Mouse (Mus musculus) neural tube, embryonic 15.5 days (tissue): ENCODE measurements around the gene Mpc2. TPM values are rescaled to one million over a fixed set of nuclear protein-coding genes. Genes with fewer than 3 reads are reported as not detected.

Experiments
- ATAC-seq: fragments of 200-750 bp; cut with Nextera tagmentation; 2 replicates; pipeline ENCODE4 v1.8.0; 2017; ENCODE audit warnings: mild to moderate bottlenecking, moderate TSS enrichment, moderate library complexity; ENCODE audit not compliant: low FRiP score
- H3K27ac ChIP-seq: fragments of 300-500 bp; sonication (generic); replicated peaks from 2 replicates; pipeline ENCODE4 v1.5.1; 2015; ENCODE audit warnings: mild to moderate bottlenecking, inconsistent platforms
- H3K27me3 ChIP-seq: fragments of 300-500 bp; sonication (generic); replicated peaks from 2 replicates; pipeline ENCODE4 v1.6.1; 2015; ENCODE audit warnings: inconsistent platforms
- H3K36me3 ChIP-seq: fragments of 300-500 bp; sonication (generic); 2 replicates; pipeline ENCODE4 v1.6.1; 2015; ENCODE audit warnings: inconsistent platforms
- H3K4me1 ChIP-seq: fragments of 300-500 bp; sonication (generic); 2 replicates; pipeline ENCODE4 v1.6.1; 2015; ENCODE audit warnings: inconsistent platforms
- H3K4me2 ChIP-seq: fragments of 300-500 bp; sonication (generic); 2 replicates; pipeline ENCODE4 v1.6.1; 2015; ENCODE audit warnings: inconsistent platforms, mild to moderate bottlenecking, moderate library complexity
- H3K4me3 ChIP-seq: fragments of 300-500 bp; sonication (generic); replicated peaks from 2 replicates; pipeline ENCODE4 v1.5.1; 2015; ENCODE audit warnings: mild to moderate bottlenecking, inconsistent platforms
- H3K9ac ChIP-seq: fragments of 300-500 bp; sonication (generic); replicated peaks from 2 replicates; pipeline ENCODE4 v1.6.1; 2015; ENCODE audit warnings: mild to moderate bottlenecking, inconsistent platforms
- H3K9me3 ChIP-seq: fragments of 300-500 bp; sonication (generic); replicated peaks from 2 replicates; pipeline ENCODE4 v1.6.1; 2016; ENCODE audit warnings: inconsistent platforms
- WGBS: fragments of 180-500 bp; shearing (Covaris S2); methylation state at CpG from one replicate; pipeline ENCODE4 v1.1.7; 2015; ENCODE audit warnings: mixed read lengths; 5-methylcytosine and 5-hydroxymethylcytosine counted together
- polyA plus RNA-seq: library from polyadenylated mRNA; unstranded; fragments of >200 nt; fragmentation: Nextera tagmentation; extraction: Ambion mirVana; gene quantifications from 2 replicates; pipeline ENCODE4 v1.2.1, GENCODE M21; 2015

Gene Mpc2
- polyA plus RNA-seq, result 216 and 252 TPM in 2 replicates

DNA sequence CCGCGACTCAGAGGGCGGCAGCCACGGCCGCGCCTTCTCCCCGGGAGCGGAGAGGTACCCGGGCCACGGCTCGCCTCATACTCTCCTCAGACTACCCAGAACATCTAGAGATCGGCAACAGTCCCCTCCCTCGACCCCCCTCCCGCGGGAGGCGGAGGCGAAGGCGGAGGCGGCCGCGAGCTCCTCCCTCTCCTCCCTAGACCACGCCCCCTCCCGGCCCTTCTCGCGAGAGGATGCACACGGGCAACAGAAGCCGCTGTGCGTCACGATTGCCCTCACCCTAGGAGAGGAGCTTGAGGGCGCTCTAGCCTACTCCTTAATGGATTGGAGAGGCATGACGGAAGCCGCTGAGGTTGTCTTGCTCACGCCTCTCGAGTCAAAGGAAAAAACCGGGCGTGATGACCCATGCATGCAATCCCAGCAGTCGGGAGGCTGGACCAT is at the start of gene Mpc2, which contains the start of gene Dcaf6:
Gene Mpc2, plus strand, starts transcription at position 278 of the 441 bp plus-strand sequence.
Gene Dcaf6, minus strand, starts transcription at position 116 of the 441 bp plus-strand sequence.
- peak within 1 kb of the TSS; percentile 96 for H3K27ac ChIP-seq

DNA sequence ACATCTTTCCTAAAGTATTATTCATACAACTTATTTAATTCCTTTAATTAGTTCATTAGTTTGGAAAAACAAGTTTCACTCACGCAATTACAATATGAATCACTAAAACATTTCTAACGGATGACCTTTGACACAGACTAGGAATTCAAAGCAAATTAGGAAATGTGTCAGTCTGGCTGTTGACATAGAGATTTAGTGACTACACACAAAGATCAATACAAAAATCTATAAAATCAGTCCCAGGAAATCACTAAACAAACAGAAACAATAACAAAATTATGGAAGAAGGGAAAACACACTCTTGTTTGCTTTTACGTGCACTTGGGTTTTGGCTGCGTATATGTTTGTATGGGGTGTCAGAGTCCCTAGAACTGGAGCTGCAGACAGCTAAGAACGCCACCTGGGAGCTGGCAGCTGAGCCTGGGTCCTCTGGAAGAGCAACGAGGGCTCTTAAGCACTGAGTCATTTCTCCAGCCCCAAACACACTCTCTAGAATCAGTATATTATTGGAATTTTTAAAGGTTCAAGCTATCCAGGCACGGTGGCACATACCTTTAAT is 39.0 kb upstream of the Mpc2 start:
- ATAC-seq, result no peak
- WGBS, result 83% methylated on average over 7 of the region's 7 CpGs

More for the DNA sequence above, at the start of gene Mpc2, which contains the start of gene Dcaf6:
- no peaks in the 10 kb centered on the region for H3K36me3 ChIP-seq
- H3K9ac ChIP-seq, result peak within 1 kb of the TSS; percentile 81
- H3K4me1 ChIP-seq, result peaks cover 20% of the 10 kb centered on the region
- H3K4me3 ChIP-seq, result peak within 1 kb of the TSS; percentile 89
- ATAC-seq, result peak; percentile 96
- no peaks in the 10 kb centered on the region for H3K27me3 ChIP-seq
- peak within 1 kb of the TSS; percentile 87 for H3K4me2 ChIP-seq
- under 1% methylated on average over 33 of the region's 37 CpGs for WGBS
- H3K9me3 ChIP-seq, result no peaks in the 10 kb centered on the region

DNA sequence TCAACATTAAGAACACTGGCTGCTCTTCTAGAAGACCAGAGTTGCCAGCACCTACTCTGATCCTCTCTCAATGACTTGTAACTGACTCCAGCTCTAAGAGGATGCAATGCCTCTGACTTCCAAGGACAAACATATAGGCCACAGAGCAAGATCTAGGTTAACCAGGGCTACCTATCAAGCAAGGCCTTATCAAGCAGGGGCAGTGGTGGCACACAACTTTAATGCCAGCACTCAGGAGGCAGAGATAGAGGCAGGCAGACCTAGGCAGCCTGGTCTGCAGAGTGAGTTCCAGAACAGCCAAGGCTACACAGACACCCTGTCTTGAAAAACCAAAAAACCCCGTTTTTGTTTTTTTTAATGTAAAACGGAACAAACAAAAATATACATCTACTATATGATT is 34.2 kb upstream of the Mpc2 start:
- no peaks in the 10 kb centered on the region for H3K4me1 ChIP-seq
- no peak overlapping the region for H3K9ac ChIP-seq
- WGBS, result 94% methylated on average over 2 of the region's 2 CpGs
- no peaks in the 10 kb centered on the region for H3K9me3 ChIP-seq
- no peaks in the 10 kb centered on the region for H3K36me3 ChIP-seq
- no peak for ATAC-seq
- H3K27ac ChIP-seq, result no peak overlapping the region
- no peak overlapping the region for H3K4me2 ChIP-seq
- H3K4me3 ChIP-seq, result no peak overlapping the region
- no peaks in the 10 kb centered on the region for H3K27me3 ChIP-seq

More for the DNA sequence above, 39.0 kb upstream of the Mpc2 start:
- no peak overlapping the region for H3K4me3 ChIP-seq
- H3K9ac ChIP-seq, result no peak overlapping the region
- H3K9me3 ChIP-seq, result no peaks in the 10 kb centered on the region
- H3K36me3 ChIP-seq, result no peaks in the 10 kb centered on the region
- no peak overlapping the region for H3K4me2 ChIP-seq
- no peaks in the 10 kb centered on the region for H3K27me3 ChIP-seq
- no peak overlapping the region for H3K27ac ChIP-seq
- H3K4me1 ChIP-seq, result no peaks in the 10 kb centered on the region

- ATAC-seq, result no peak
- Histone ChIP-seq H3K4me2 (no peak overlapping the region), H3K27ac (no peak overlapping the region), H3K9ac (no peak overlapping the region), H3K4me3 (no peak overlapping the region), H3K9me3 (no peaks in the 10 kb centered on the region), H3K4me1 (no peaks in the 10 kb centered on the region), H3K36me3 (no peaks in the 10 kb centered on the region), H3K27me3 (no peaks in the 10 kb centered on the region)
- WGBS, result 85% methylated on average over 1 of the region's 1 CpGs
Measured at GRCm38 (mm10) chr1:165432883-165433282, 27.6 kb upstream of the Mpc2 start.

DNA sequence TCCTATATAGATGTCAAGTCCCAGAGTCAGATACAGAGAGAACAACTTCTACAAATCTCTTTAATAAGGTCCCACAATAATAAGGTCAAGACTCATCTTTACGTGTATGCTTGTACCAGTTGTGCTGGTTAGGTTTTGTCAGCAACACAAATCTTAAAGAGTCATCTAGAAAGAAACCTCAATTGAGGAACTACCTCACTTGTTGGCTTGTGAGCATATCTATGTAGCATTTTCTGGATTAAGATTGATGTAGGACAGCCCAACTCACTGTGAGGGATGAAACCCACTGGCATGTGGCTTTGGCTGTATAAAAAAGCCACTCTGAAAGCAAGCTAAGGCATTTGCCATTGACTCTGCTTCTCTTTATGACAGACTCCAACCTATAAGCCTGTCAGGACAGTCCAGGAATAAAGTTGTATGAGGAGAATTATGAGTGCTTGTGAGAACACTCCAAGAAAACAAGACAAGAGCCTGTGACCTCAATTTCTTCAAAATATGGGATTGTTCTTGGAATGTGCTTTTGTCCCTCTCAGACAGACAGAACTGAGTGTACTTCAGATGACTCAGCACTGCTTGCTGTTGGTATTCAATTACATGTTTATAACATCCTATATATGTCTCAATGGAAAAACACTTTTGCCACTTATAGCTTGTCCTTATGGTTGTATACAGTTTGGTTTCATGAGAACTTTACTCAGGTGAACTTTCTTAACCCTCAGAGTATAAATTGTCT is 22.0 kb upstream of the Mpc2 start:
- H3K4me2 ChIP-seq, result no peak overlapping the region
- H3K9ac ChIP-seq, result no peak overlapping the region
- H3K27me3 ChIP-seq, result no peaks in the 10 kb centered on the region
- no peak overlapping the region for H3K27ac ChIP-seq
- H3K4me1 ChIP-seq, result no peaks in the 10 kb centered on the region
- WGBS, result 95% methylated on average over 1 of the region's 1 CpGs
- ATAC-seq, result no peak
- H3K4me3 ChIP-seq, result no peak overlapping the region
- H3K36me3 ChIP-seq, result no peaks in the 10 kb centered on the region
- no peaks in the 10 kb centered on the region for H3K9me3 ChIP-seq

DNA sequence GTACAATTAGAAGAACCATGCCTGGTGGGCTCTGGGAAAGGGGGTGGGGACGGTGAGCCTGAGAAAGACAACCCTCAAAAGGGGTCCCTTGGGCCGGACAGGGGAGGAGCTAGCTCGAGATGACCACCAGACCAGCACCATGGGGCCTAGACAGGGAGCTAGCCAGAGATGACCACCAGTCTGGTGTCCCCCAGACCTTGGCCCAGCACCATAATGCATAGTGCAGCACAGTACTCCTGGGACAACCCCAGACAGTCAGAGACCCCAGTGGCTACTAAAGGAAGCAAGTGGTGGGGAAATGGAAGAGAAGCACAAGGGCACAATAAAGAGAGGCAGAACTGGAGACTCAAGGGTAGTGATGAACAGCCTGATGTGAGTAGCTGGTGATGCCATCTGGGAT is 19.6 kb upstream of the Mpc2 start:
- Histone ChIP-seq H3K36me3 (no peaks in the 10 kb centered on the region), H3K9ac (no peak overlapping the region), H3K4me2 (no peak overlapping the region), H3K27me3 (no peaks in the 10 kb centered on the region), H3K9me3 (no peaks in the 10 kb centered on the region), H3K4me1 (no peaks in the 10 kb centered on the region), H3K4me3 (no peak overlapping the region), H3K27ac (no peak overlapping the region)
- no peak for ATAC-seq
- WGBS, result 77% methylated on average over 3 of the region's 3 CpGs

DNA sequence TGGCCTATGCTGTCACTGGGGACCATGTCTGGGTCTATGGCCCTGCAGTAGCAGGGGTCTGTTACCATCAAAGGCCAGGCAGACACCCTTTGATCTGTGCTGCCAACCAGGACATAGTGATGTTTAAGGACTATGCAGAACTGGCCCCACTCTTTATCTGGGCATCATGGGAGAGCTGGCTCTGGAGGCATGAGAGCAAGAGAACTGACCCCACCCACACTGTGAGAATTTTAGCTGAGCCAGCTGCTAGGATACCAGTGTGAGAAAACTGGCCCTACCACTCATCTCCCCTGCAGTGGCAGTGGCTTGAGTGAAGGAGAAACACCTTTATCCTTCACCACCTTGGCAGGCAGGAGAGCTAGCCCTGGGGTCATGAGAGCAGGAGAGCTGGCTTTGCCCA is 19.2 kb upstream of the Mpc2 start:
- H3K27ac ChIP-seq, result no peak overlapping the region
- no peaks in the 10 kb centered on the region for H3K4me1 ChIP-seq
- H3K27me3 ChIP-seq, result no peaks in the 10 kb centered on the region
- H3K4me3 ChIP-seq, result no peak overlapping the region
- no peak for ATAC-seq
- no peak overlapping the region for H3K9ac ChIP-seq
- H3K9me3 ChIP-seq, result no peaks in the 10 kb centered on the region
- no peaks in the 10 kb centered on the region for H3K36me3 ChIP-seq
- no peak overlapping the region for H3K4me2 ChIP-seq

GRCm38 (mm10) chr1:165441719-165442118 is 18.7 kb upstream of the Mpc2 start:
- H3K4me3 ChIP-seq, result no peak overlapping the region
- H3K4me2 ChIP-seq, result no peak overlapping the region
- no peak overlapping the region for H3K27ac ChIP-seq
- no peak overlapping the region for H3K9ac ChIP-seq
- whole genome bisulfite sequencing, result 85% methylated on average over 3 of the region's 3 CpGs
- no peaks in the 10 kb centered on the region for H3K27me3 ChIP-seq
- H3K4me1 ChIP-seq, result no peaks in the 10 kb centered on the region
- H3K36me3 ChIP-seq, result no peaks in the 10 kb centered on the region
- no peaks in the 10 kb centered on the region for H3K9me3 ChIP-seq
- ATAC-seq, result no peak

- Histone ChIP-seq H3K27ac (no peak overlapping the region), H3K4me3 (peak overlapping the region; percentile 89), H3K9me3 (no peaks in the 10 kb centered on the region), H3K4me1 (peaks cover 20% of the 10 kb centered on the region), H3K4me2 (peak overlapping the region; percentile 87), H3K9ac (peak overlapping the region; percentile 81), H3K36me3 (no peaks in the 10 kb centered on the region), H3K27me3 (no peaks in the 10 kb centered on the region)
- 25% methylated on average over 7 of the region's 7 CpGs for whole genome bisulfite sequencing
- no peak for ATAC-seq
Measured at GRCm38 (mm10) chr1:165459041-165459502, 1.4 kb upstream of the Mpc2 start.

DNA sequence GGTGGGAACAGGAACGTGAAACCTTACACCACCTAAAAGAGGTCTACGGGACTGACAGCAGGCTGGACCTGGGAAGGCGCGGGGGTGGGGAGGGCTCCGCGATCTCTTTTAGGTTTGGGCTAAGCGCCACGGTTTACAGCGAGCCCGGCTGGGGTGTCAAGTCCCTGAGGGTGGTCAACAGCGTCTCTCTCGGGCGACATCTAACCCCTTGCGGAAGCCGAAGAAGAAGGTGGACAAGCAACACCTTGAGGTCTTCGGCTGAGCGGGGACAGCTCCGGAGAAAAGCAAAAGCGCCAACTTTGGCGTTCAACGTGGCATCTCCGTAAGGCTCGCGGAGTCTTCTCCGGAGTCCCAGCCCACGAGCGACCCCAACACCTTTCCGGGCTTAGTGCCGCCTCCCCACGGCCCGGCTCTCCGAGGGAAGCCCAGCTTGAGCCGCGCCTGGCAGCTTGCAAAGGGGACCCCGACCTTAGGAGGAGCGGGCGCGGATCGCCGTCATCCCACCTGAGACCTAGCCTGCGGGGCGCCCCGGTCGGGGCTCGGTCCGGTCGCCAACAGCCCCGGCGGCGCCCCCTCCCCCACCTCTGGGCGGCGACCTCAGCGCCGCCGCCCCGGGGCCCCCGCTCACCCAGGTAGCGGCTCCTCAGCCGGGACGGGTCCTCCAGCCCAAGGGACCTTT is 795 bp upstream of the Mpc2 start:
- H3K27ac ChIP-seq, result peak overlapping the region; percentile 96
- H3K36me3 ChIP-seq, result no peaks in the 10 kb centered on the region
- peak overlapping the region; percentile 81 for H3K9ac ChIP-seq
- H3K4me1 ChIP-seq, result peaks cover 20% of the 10 kb centered on the region
- ATAC-seq, result no peak; the same call in 1 of the 2 replicates
- H3K27me3 ChIP-seq, result no peaks in the 10 kb centered on the region
- H3K4me2 ChIP-seq, result peak overlapping the region; percentile 87
- under 1% methylated on average over 56 of the region's 60 CpGs for WGBS
- H3K9me3 ChIP-seq, result no peaks in the 10 kb centered on the region
- peak overlapping the region; percentile 89 for H3K4me3 ChIP-seq

DNA sequence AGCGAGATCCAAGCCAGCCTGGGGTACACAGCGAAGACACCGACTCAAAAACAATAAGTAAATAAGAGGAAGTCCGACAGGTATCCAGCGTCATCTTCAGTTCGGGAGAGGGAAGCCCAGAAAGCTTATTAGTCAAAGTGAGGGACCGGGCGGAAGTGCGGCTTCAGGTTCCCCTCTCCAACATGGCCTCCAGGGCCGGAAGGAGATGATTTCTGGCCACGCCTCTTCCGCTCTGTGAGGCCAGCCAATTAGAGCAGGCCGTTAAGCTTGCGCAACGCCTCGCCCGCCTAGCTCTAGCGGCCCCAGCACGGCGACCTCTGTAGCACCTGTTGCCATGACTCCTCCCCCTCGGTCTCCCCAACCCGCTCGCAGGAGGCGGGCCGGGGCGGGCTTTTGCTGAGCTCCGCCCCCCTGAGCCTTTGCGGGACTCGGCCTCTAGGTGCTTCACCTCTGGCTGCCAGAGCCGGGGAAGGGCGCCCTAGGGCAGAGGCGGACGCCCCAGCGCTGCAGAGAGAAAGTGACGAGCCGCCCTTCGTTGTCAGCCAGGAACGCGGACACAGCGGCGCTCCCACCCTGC is 452 bp downstream of the Mpc2 start:
- peak overlapping the region; percentile 81 for H3K9ac ChIP-seq
- peaks cover 20% of the 10 kb centered on the region for H3K4me1 ChIP-seq
- H3K4me2 ChIP-seq, result peak overlapping the region; percentile 87
- H3K9me3 ChIP-seq, result no peaks in the 10 kb centered on the region
- H3K27ac ChIP-seq, result peak overlapping the region; percentile 96
- peak; percentile 98 for ATAC-seq
- WGBS, result under 1% methylated on average over 41 of the region's 41 CpGs
- H3K27me3 ChIP-seq, result no peaks in the 10 kb centered on the region
- peak overlapping the region; percentile 89 for H3K4me3 ChIP-seq
- no peaks in the 10 kb centered on the region for H3K36me3 ChIP-seq
